Mouse (Mus musculus) T-helper 17 cell (primary cell): ENCODE data around the gene Eml4.

Experiments
- in situ Hi-C, 2 experiments: fragments of 300-600 bp; cut with MboI, MseI; formaldehyde crosslinking; loops; 1 replicate in 1 of 2; 2 replicates in 1 of 2; pipeline ENCODE4 v1.15.1; 2025; ENCODE audit warnings: high pct_unique_total_duplicates in 2 of 2

The Eml4 gene

DNA sequence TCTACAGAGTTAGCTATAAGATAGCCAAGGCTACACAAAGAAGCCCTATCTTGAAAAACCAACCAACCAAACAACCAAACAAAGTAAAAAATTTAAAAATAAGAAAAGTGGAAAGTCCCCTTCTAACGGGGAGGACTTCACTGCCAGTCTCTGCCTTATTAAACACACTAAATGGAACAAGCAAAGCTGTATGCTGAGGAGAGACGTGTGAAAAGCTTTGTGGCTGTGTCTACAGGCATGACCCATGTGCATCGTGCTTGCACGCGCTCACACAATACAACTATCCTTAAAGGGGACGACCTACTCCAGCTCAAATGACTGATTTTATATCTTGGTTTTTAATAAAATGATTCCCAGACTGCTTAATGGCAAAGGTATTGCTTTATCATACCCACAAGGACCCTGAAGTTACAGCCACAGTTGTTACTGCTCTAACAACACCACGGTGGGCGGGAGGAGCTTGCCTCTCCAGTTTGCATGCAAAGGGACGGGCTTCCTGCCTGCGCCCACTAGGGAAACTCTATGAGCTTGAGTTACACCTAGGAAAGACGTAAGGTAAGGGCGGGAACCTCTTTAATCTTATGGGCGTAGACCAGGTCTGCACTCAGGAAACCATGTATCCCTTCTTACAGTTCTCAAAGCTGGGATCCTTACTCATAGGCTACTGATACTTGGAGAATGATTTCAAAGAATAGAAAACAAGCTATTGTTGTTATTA lies 11.2 kb upstream of the Eml4 start:
- in situ Hi-C loops, result no loop called here

DNA sequence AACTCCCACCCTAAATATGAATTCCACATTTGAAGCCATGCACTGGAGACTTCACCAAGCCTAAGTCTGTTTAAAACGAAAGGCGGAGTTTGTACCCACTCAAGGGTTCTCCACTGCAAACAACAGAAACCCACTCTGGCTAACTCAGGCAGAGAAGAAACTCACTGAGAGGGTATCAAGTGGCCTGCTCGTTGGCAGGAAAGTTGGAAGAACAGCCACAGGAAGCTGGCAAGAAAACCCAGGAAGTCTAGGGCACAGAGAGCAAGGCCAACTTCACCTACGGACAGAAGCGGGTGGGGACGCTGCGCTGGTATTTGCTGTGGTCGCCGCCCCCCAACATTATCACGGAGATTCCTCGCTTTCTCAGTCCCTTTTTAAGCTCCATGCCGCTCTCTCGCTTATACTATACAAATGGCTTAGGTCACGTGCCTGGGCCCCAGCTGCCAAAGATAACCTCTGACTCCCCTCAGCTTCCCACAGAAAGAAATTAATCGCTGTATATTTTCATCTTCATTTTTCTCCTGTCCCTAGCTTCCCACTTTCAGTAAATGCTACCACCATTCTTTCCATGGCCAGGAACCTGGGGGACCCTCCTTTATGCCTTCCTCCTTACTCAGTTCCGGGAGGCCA lies 9.7 kb upstream of the Eml4 start:
- in situ Hi-C loops, result no loop called here

DNA sequence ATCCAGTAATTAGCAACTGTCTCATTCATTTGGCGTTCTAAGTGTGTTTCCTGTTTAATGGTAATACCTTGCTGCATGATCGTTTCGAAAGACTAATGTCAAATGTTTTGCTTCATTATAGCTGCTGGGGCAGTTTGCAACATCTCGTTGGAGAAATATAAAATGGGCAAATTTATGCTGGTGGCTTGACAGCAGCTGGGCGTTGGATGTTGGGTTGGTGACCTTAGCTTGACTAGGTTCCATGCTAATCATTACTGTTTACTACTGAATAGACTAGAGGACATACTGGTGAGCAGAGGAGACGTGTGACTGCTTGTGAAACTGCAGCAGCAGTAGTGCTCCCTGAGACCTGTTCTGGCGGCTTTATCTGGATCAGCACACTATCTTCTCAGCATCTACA lies 6.5 kb upstream of the Eml4 start:
- in situ Hi-C loops, result no loop called here

DNA sequence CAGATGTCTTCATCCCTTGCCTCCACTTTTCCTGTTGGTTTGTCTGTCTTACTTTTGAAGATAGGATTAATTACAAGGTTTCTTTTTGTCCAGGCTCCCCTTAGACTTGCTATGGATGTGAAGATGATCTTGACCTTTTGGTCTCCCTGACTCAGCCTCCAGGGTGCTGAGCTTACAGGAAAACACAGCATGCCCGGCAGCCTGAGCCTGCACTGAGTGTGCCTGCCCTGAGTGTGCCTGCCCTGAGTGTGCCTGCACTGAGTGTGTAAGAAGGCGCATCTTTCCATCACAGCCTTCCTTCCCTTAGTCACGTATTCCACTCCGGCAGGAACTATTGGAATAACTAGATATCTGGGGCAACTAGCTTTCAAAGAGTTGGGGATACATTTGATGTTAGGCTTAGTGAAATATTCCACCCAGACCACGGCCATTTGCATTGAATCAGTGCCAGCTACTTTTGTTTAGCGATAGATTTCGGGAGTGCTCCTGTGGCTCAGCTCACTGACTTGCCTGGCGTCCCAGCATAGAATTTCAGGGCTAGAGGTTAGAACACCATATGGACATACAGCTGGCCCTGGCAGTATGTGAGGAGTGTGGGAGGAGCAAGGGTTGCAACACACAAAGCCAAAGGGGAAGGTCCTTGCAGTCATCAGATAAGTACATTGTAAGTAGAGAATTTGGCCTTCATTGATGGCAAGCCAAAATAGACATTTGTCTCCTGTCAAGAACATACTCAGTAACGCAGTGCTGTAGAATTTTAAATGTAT lies 2.5 kb upstream of the Eml4 start:
- in situ Hi-C loops, result no loop called here

DNA sequence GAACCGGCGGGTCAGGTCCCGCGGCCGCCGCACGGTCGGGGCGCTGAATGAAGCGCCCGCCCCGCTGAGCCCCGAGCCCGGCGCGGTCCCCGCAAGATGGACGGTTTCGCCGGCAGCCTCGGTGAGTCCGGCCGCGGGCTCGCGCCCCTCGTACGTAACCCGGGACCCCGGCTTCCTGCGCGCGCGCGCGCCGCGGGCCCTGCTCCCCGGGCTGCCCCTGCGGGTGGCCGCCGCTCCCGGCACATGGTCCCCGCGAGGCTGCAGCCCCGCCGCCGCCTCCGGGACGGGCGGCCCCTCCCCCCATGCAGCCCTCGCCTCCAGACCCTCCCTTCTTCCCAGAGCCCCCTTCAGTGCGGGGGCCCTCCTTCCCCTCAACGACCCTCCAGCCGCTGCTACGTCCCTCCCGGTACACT lies 394 bp downstream of the Eml4 start:
- in situ Hi-C loops, result no loop called here

DNA sequence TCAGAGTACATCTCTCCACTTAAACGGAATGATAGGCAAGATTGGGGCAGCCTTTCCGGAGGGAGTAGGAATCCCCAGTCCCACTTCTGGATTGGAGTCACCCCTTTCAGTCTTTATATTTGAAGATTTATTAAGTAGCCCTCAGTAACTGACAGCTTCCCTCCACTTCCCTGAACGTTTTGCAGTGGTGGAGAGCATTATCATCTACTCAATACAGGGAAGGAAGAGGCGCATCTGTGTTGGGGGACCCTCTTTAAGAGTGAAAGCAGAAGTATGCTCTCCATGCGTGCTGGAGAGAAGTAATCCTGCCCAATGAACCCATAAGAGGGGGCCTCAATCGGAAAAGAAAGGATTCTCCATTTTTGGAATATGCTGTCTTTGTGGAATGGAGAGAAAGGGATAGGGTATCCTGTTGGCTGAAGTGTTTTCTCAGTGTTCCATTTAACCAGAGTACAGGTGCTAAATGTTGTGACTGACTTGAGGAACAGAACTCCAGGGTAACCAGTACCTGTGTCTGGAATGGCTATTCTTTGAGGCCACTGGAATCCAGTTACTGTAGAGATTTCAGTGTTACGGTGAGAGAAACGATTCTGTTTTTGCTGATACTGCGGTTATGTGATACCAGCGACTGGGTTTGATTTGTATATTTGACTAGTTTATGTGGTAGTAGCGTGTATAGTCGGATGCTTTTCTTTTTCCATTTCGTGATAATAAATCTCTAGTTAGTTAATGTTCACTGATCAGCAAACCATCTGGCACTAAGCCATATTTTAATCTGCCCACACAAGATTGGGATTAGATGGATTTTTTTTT lies 1.1 kb downstream of the Eml4 start:
- in situ Hi-C loops, result no loop called here

DNA sequence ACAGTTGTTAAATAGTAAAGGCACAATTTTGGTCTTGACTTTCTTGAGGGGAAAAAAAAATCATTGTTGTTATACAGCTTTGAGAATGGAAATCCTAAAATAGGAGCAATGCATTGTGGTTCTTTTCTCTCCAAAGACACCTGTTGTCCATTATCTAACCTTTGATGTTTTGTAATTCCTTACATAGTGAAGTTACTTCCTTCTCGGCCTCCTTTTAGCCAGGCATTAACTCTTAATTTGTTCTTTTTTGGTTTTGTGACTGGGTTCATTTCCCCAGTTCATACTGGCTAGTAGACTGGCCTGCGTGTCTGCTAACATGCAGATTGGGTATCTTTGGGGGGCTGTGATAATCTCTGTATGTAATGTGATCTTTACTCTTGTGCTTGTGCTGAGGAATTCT lies 1.7 kb downstream of the Eml4 start:
- in situ Hi-C loops, result no loop called here

DNA sequence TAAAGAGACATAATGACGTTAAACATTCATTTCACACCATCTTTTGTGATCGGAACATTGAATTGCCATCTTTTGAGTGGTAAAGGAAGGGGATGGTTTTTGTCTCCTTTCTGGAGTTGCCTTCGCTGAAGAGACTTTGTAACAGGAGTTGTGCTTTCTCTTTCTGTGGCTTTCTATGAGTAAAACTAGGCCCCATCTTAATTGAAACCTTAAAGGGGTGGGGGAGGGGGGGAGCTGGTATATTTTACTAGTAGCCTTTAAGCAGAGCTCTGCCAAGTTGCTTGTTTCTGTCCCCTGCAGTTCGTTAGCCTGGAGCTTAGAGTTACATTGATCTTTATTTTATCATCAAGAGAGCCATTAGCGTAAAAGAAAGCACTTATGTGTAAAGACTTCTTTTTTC lies 2.3 kb downstream of the Eml4 start:
- in situ Hi-C loops, result no loop called here

DNA sequence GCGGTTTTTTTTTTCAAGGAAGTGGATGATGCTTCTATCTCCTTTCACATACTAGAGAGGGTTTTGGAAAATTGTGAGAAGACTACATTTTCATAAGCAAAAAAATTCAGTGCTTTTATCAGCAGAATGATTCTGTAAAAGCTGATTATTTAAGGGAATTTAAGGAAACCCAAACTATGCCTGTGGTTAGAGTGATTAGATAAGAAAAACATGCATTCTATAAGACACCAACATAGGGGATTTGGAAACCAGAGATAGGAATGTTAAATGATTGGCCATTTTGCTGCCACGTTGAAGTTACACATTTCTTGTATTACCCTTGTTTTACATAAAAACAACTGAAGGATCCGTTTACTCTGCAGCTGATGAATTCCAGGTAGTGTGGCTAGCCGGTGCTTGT lies 2.7 kb downstream of the Eml4 start:
- in situ Hi-C loops, result no loop called here

DNA sequence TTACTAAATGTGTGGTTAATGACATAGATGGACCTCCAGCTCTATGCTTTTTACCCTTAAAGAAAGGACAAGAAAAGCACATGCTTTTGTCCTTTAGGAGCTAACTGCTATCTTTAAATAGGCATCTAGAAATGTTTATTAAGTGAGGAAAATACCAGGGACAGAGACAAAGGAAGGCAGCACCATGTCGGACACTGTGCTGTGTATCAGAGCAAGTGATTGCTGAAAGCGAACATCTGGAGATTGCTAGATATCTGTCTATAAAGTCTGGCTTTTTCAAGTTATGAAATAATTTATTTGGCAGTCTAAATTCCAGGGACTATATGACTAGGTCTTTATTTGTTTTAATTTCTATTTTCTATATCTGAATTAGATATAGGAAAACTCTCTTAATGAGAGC lies 4.8 kb downstream of the Eml4 start:
- in situ Hi-C loops, result no loop called here

DNA sequence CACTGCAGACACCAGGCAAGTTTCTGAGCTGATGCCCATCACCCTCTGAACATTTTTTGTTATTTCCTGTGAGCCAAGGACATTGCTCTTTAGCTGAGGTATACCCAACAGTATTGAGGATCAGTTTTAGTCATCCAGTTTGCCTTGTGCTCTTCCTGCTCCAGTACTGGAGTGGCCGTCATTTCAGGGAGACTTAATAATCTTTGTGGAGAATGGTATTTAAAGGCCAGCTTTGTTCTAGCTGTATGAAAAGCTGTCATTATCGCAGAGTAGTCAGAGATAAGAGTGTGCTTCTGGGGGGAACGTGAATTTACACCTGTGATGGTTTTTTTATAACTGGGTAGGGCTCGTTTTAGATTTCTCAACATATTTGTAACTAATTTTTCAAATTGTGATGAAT lies 9.2 kb downstream of the Eml4 start:
- in situ Hi-C loops, result loop anchor here in 1 of 2 experiments (10.0 kb wide), 1 partner anchor 715 kb away; no protein-coding TSS in a partner anchor

DNA sequence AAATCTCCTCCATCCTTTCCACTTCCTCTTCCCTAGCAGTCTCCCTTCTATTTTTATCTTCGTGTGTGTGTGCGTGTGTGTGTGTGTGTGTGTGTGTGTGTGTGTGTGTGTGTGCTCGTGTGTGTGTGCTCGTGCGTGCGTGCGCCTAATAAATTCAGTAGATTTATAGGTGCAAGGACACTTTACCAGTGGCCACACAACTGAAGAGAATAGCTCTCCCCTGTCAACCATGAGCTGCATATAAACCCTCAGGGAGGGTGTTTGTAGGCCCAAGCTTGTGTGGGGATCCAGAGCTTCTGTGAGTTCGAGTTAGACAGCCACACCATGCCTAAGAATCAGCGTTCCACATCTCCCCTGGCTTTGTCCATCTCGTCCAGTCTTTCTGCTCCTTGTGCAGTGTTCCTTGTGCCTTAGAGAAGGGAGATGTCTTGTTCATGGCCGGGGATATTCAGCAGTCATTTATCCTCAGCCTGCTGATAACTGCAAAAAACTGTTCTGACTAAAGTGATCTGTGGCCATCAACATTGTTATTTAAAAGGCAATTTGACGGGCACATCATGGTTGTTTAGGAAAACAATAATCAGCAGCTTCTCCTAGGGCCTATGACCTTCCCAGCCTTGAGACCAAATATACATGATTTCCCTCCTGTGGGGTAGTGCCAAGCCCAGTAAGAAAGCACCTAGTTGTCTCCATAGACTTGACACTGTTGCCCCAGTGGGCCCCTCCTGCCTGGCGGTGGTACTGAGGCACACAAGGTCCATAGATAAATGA lies 10.2 kb downstream of the Eml4 start:
- in situ Hi-C loops, result loop anchor here in 1 of 2 experiments (10.0 kb wide), 1 partner anchor 714 kb away; no protein-coding TSS in a partner anchor

DNA sequence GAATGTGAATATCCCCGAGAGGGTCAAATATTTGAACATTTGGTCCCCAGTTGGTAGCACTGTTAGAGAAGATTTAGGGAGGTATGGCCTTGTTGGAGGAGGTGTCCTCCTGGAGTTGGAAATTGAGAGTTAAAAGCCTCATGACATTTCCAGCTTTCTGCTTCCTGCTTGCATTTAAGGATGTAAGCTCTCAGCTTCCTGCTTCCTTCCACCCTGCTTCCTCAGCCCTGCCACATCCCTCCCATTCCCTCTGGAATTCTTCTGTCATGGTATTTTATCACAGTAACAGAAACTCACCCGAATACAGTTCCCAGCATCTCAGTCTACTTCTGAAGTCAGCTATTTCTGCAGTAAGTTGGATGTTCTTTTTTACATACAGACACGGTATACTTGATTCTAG lies 12.3 kb downstream of the Eml4 start:
- in situ Hi-C loops, result loop anchor here in 1 of 2 experiments (10.0 kb wide), 1 partner anchor 712 kb away; no protein-coding TSS in a partner anchor

DNA sequence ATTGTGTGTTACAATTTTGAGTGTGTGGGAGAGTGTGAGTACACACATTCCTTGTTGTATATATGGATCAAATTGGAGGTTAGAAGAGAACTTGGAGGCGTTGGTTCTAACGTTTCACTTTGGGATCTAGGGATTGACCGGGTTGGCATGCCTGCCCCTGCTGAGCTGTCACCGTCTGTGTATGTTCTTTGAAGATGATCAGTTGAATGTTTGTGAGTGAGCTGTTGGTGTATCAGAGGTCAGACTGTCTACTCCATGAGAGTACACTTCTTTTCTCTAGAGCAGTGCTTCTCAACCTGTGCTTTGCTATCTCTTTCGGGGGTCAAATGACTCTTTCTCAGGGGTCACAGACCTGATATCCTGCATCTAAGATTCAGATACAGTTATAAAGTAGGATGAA lies 13.6 kb downstream of the Eml4 start:
- in situ Hi-C loops, result loop anchor here in 1 of 2 experiments (10.0 kb wide), 1 partner anchor 711 kb away; no protein-coding TSS in a partner anchor

DNA sequence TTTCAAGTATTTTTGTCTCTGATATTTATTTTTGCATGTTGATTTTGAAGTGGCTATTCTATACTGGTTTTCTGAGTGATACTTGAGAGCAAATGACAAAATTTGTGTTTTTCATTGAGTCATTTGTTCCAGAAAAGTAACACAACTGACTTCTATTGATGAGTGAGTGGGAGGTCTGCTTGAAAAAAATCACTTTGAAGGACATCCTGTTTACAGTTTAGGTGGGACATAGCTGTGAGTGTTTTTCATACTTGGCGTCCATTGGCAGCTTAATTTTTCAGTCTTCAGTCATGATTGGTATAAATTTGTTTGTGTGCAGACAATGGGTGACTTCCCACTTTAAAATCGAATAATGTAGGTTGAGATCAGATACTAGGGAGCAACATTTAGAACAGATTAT lies 14.4 kb downstream of the Eml4 start:
- in situ Hi-C loops, result loop anchor here in 1 of 2 experiments (10.0 kb wide), 1 partner anchor 710 kb away; no protein-coding TSS in a partner anchor

DNA sequence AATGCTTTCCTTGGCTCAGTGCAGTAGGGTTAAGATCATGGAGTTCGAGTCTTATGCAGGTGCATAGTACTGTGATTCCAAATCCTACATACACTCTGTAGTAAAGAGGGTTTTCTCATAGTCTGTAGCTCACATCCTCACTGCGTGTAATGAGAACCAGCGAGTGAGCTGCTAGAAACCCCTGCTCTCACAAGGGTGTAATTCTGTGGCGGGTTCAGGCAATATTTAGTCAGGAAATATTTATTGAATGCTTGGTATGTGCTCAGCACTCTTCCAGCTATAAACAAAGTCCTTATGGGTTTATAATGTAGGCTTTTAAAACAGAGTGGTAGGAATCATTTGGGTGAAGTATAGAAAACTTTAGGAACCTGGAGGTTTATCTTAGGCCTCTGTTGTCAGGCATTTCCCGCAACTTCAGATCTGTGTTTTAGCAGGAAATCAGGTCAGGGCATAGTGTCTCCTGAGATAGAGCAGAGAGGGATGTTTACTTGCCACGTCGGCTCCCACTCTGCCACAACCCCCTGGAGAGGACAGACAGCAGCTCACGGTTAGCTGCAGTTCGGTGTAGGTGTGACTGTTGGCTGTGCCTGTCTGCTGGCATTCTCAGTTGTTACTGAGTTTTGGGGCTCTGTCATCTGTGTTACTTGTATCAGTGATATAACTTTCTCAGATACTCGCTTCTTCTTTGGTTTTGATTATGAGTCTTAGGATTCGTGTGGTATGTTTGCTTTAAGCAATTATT lies 15.1 kb downstream of the Eml4 start:
- in situ Hi-C loops, result loop anchor here in 1 of 2 experiments (10.0 kb wide), 1 partner anchor 709 kb away; no protein-coding TSS in a partner anchor

DNA sequence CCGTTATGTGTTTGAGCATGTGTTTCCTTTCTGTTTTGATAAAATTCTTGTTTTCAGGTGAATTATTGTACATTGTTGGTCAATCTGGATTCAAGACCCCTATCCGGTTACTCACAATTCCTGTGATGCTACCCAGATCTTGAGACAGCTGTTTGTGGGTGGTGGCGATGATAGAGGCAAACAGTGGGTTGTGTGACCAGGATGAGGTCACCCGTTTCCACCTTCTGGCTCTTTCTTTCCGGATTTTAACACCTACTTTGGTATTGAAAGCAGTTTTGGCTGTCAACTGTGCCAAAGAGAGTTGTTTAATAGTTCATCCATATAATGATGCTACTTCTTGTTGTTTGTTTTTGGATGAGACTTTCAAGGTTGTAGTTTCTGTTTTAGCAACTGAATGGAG lies 16.7 kb downstream of the Eml4 start:
- in situ Hi-C loops, result loop anchor here in 1 of 2 experiments (10.0 kb wide), 1 partner anchor 707 kb away; no protein-coding TSS in a partner anchor

DNA sequence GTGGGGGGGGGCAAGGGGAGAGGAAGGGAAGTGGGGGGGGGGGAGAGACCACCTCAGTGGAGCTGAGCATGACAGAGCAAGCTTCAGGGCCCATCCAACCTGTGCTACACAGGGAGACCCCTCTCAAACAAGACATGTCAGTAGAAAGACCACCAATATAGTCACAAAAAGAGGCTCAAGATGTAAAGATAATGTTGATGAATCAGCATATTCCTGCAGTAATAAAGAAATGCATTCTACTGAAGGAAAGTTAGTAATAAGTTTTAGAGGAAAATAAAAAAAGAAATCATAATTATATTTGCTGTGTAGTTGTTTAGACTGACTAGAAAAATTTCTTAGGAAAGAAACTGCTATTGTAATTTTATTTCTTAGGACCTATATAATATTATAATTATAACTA lies 23.4 kb downstream of the Eml4 start:
- in situ Hi-C loops, result no loop called here

DNA sequence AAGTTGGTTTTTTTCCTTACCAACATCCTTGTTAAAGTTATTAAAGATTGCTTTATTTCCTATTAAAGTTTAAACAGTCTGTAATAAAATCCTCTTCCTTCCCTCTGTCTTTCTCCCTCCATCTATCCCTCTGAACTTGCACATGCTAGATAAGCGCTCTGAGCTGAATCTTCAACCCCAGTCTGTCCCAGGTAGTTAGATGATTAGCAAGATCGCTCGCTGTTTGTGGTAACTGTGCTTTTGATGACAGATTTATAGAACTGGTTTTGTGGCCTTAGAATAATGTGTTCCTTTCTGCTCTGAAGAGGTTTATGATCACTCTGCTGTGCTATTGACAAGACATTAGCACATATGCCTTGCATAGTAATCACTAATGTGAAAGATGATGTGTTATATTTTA lies 25.1 kb downstream of the Eml4 start:
- in situ Hi-C loops, result no loop called here

DNA sequence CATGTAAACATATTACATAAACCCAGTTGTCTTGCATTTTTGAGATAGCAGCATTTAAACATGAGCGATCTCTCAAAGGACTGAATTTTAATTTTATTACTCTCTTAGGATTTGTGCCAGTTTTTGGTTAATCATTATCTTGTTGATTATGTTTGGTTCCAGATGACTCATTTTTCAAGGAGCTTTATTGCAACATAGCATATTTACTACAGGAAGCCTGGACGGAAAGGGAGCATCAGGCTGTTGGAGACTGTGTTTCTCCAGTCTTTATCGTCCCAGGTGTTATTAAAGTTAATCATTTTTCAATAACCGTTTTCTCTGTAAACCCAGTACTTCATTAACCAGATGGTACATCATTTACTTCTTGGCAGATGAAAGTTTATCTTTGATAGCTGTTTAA lies 26.1 kb downstream of the Eml4 start:
- in situ Hi-C loops, result no loop called here
